Mouse (Mus musculus): ENCODE measurements around the gene Cdipt. TPM values are rescaled to one million over a fixed set of nuclear protein-coding genes. Genes with fewer than 3 reads are reported as not detected.
A peak's percentile ranks its signal among the peaks of the same experiment; 100 is the strongest.

Cdipt gene
- polyA plus RNA-seq, 1 experiment = 13.0 TPM

GRCm38 (mm10) chr7:127007313-127008024, 31.8 kb downstream of the Cdipt start:
- H3K27me3 ChIP-seq (ENCODE audit: control insufficient read depth) = no peaks in the 10 kb centered on the region
- TF ChIP-seq TAL1 (IDR thresholded peaks at IDR 0.05; ENCODE audit: low read length) (no peak), GATA1 (IDR thresholded peaks at IDR 0.05; ENCODE audit: low read length) (no peak)
- H3K36me3 ChIP-seq (ENCODE audit: control insufficient read depth) = peaks cover 18% of the 10 kb centered on the region
- H3K9me3 ChIP-seq (ENCODE audit: control insufficient read depth, low read length) = no peaks in the 10 kb centered on the region
- no peak overlapping the region for H3K4me3 ChIP-seq (replicated peaks)
- peaks cover 52% of the 10 kb centered on the region for H3K4me1 ChIP-seq (ENCODE audit: control insufficient read depth)

GRCm38 (mm10) chr7:127008239-127009019, 32.7 kb downstream of the Cdipt start:
- peaks cover 26% of the 10 kb centered on the region for H3K36me3 ChIP-seq (ENCODE audit: control insufficient read depth)

DNA sequence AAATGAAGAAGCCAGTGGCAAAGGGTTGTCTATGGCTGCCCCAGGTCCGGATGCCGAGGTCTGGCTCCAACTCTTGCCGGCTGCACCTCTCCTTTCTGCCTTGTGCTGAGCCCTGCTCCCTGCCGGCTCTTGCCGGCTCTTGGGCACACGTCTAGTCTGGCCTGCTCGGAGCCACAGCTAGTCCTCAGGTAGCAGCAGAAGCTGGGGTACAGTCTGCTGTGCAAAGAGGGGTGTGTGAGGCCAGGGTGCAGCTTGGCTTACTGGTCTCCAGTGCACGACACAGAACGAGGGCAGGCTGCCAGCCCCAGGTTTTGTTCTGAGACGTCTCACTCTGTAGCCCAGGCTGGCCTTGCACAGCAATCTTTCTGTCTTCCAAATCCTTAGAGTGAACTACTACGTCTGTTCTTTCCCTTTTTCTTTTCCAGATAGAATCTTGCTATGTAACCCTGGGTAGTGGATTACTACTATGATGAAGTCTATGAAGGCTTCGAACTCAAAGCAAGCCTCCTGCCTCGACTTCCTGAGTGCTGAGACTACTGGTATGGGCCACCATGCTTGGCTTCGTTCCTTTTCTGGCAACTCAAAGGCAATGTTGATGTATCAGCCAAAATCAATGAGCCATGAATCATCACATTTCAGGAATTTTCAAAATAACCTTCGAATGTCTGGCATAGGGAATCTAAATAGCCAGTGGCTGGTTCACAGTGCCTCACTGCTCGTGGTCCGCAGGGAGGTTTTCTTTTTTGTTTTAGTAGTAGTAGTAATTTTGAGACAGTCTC, 33.8 kb downstream of the Cdipt start:
- Histone ChIP-seq H3K27me3 (ENCODE audit: control insufficient read depth) (no peaks in the 10 kb centered on the region), H3K9me3 (ENCODE audit: control insufficient read depth, low read length) (no peaks in the 10 kb centered on the region), H3K36me3 (ENCODE audit: control insufficient read depth) (peaks cover 35% of the 10 kb centered on the region), H3K4me3 (replicated peaks) (no peak overlapping the region), H3K4me1 (ENCODE audit: control insufficient read depth) (peaks cover 68% of the 10 kb centered on the region)
- no peak for TF ChIP-seq TAL1 (IDR thresholded peaks at IDR 0.05; ENCODE audit: low read length)
- no peak for TF ChIP-seq GATA1 (IDR thresholded peaks at IDR 0.05; ENCODE audit: low read length)

More at GRCm38 (mm10) chr7:127008239-127009019, 32.7 kb downstream of the Cdipt start:
- H3K4me1 ChIP-seq (ENCODE audit: control insufficient read depth) = peaks cover 60% of the 10 kb centered on the region
- H3K4me3 ChIP-seq (replicated peaks) = peak overlapping the region; percentile 30
- TF ChIP-seq TAL1 (IDR thresholded peaks at IDR 0.05; ENCODE audit: low read length) (no peak), GATA1 (IDR thresholded peaks at IDR 0.05; ENCODE audit: low read length) (no peak)
- H3K9me3 ChIP-seq (ENCODE audit: control insufficient read depth, low read length) = no peaks in the 10 kb centered on the region
- H3K27me3 ChIP-seq (ENCODE audit: control insufficient read depth) = no peaks in the 10 kb centered on the region

DNA sequence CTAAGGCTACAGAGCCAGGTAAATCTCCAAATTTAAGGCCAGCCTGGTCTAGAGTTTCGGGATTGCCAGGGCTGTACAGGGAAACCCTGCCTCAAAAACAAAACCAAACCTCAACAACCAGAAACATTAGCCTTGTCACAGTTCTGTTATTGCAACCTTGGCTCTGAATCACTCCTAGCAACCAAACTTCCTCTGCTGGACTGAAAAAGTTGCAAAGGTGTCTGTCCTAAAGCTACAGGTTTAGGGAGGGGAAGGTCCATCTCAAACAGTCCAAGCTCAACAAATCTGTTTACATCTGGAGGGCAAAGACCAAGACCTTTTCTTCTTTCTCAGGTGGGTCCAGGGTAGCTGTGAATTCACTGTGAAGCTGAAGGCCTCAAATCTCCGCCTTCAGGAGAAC, 35.3 kb downstream of the Cdipt start:
- peaks cover 50% of the 10 kb centered on the region for H3K36me3 ChIP-seq (ENCODE audit: control insufficient read depth)
- H3K4me1 ChIP-seq (ENCODE audit: control insufficient read depth) = peaks cover 79% of the 10 kb centered on the region
- no peaks in the 10 kb centered on the region for H3K27me3 ChIP-seq (ENCODE audit: control insufficient read depth)
- TF ChIP-seq GATA1 (IDR thresholded peaks at IDR 0.05; ENCODE audit: low read length) (no peak), TAL1 (IDR thresholded peaks at IDR 0.05; ENCODE audit: low read length) (no peak)
- no peaks in the 10 kb centered on the region for H3K9me3 ChIP-seq (ENCODE audit: control insufficient read depth, low read length)
- H3K4me3 ChIP-seq (replicated peaks) = no peak overlapping the region

DNA sequence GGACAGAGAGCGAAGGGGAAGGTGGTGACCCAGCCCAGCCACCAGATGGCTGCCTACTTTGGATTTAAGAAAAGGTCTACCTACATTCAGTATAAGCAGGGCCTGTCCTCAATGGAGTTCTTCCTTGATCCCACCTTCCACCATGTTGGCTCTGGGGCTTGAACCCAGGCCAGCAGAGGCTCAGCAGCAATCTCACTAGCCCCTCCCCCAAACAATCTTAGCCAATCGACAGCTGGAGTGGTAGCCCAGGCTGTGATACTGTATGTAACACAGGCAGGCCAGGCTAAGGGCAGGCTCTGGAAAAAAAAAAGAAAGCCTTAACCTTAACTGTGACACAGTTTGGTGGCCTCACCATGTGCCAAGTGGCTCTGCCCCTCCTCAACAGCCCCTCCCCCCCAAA, 36.0 kb downstream of the Cdipt start:
- peaks cover 51% of the 10 kb centered on the region for H3K36me3 ChIP-seq (ENCODE audit: control insufficient read depth)
- TF ChIP-seq TAL1 (IDR thresholded peaks at IDR 0.05; ENCODE audit: low read length) = no peak
- no peak for TF ChIP-seq GATA1 (IDR thresholded peaks at IDR 0.05; ENCODE audit: low read length)

DNA sequence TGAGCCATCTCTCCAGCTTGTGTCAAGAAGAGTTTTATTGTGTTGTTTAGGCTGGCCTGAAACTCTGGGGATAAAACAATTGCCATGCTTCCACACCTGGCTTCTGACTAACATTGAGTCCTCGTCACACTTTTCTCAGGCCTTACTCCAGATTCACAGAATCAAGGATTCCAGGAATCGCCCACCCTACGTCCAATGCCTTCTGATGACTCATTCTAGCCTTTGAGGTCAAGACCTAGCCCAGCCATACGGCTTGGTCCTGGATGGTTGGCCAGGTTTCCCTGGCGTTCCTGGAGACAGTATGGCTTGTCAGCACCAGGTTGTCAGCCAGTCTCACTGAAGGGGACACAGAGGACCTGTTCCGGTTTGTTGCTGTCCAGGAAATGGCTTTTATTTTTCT, 36.7 kb downstream of the Cdipt start:
- no peak overlapping the region for H3K4me3 ChIP-seq (replicated peaks)
- TF ChIP-seq GATA1 (IDR thresholded peaks at IDR 0.05; ENCODE audit: low read length) (no peak), TAL1 (IDR thresholded peaks at IDR 0.05; ENCODE audit: low read length) (no peak)
- H3K27me3 ChIP-seq (ENCODE audit: control insufficient read depth) = no peaks in the 10 kb centered on the region
- peaks cover 85% of the 10 kb centered on the region for H3K4me1 ChIP-seq (ENCODE audit: control insufficient read depth)
- peaks cover 51% of the 10 kb centered on the region for H3K36me3 ChIP-seq (ENCODE audit: control insufficient read depth)
- no peaks in the 10 kb centered on the region for H3K9me3 ChIP-seq (ENCODE audit: control insufficient read depth, low read length)

More for the DNA sequence above, 36.0 kb downstream of the Cdipt start:
- H3K4me3 ChIP-seq (replicated peaks) = no peak overlapping the region
- H3K9me3 ChIP-seq (ENCODE audit: control insufficient read depth, low read length) = no peaks in the 10 kb centered on the region
- no peaks in the 10 kb centered on the region for H3K27me3 ChIP-seq (ENCODE audit: control insufficient read depth)
- peaks cover 85% of the 10 kb centered on the region for H3K4me1 ChIP-seq (ENCODE audit: control insufficient read depth)

GRCm38 (mm10) chr7:127012845-127013244, 37.1 kb downstream of the Cdipt start:
- H3K36me3 ChIP-seq (ENCODE audit: control insufficient read depth) = peaks cover 51% of the 10 kb centered on the region
- H3K9me3 ChIP-seq (ENCODE audit: control insufficient read depth, low read length) = no peaks in the 10 kb centered on the region
- H3K27me3 ChIP-seq (ENCODE audit: control insufficient read depth) = no peaks in the 10 kb centered on the region
- no peak overlapping the region for H3K4me3 ChIP-seq (replicated peaks)
- H3K4me1 ChIP-seq (ENCODE audit: control insufficient read depth) = peaks cover 85% of the 10 kb centered on the region
- TF ChIP-seq TAL1 (IDR thresholded peaks at IDR 0.05; ENCODE audit: low read length) (no peak), GATA1 (IDR thresholded peaks at IDR 0.05; ENCODE audit: low read length) (no peak)

GRCm38 (mm10) chr7:127013385-127013784, 37.7 kb downstream of the Cdipt start:
- no peak for TF ChIP-seq GATA1 (IDR thresholded peaks at IDR 0.05; ENCODE audit: low read length)
- TF ChIP-seq TAL1 (IDR thresholded peaks at IDR 0.05; ENCODE audit: low read length) = no peak
- Histone ChIP-seq H3K36me3 (ENCODE audit: control insufficient read depth) (peaks cover 51% of the 10 kb centered on the region), H3K4me3 (replicated peaks) (peak overlapping the region; percentile 62), H3K9me3 (ENCODE audit: control insufficient read depth, low read length) (no peaks in the 10 kb centered on the region), H3K4me1 (ENCODE audit: control insufficient read depth) (peaks cover 83% of the 10 kb centered on the region), H3K27me3 (ENCODE audit: control insufficient read depth) (no peaks in the 10 kb centered on the region)

DNA sequence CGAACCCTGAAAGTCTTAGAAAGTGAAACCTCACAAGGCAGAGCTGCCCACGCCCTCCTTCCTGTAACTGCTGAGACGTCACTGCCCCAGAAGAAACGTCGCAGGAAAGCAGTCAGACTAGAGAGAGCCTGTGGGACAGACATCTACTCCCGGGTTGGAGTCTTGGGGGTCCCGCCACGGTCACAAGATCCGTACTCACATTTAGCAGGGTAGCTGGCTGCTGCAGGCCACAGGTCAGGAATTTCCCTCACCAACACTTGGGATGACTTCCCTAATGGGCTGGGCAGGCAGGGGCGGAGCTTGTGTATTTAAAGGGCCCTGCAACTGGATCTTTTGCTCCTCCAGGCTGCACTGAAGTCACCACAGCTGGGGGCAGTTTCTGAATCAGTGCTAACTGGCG, 38.6 kb downstream of the Cdipt start, which contains the start of gene Mvp:
Gene Mvp, minus strand, starts transcription at position 302 of the 400 bp plus-strand sequence.
- Histone ChIP-seq H3K4me1 (ENCODE audit: control insufficient read depth) (peaks cover 73% of the 10 kb centered on the region), H3K9me3 (ENCODE audit: control insufficient read depth, low read length) (no peaks in the 10 kb centered on the region), H3K27me3 (ENCODE audit: control insufficient read depth) (no peaks in the 10 kb centered on the region), H3K4me3 (replicated peaks) (peak within 1 kb of the TSS; percentile 81), H3K36me3 (ENCODE audit: control insufficient read depth) (peaks cover 48% of the 10 kb centered on the region)
- TF ChIP-seq TAL1 (IDR thresholded peaks at IDR 0.05; ENCODE audit: low read length) (no peak), GATA1 (IDR thresholded peaks at IDR 0.05; ENCODE audit: low read length) (no peak)
